Mouse (Mus musculus) CH12.LX (cell line): ENCODE measurements around the gene H2-Q4. TPM values are rescaled to one million over a fixed set of nuclear protein-coding genes. Genes with fewer than 3 reads are reported as not detected.
A peak's percentile ranks its signal among the peaks of the same experiment; 100 is the strongest.
"Not testable (repeated sequence)": the region's sequence is repeated elsewhere in the genome, so short reads cannot be mapped to it uniquely, and the experiment has no call there.

ENCODE experiments used
- DNase-seq: peaks from one replicate; pipeline ENCODE4 v3.0.0-alpha.2; 2013; ENCODE audit errors: extremely low read depth
- H3K27ac ChIP-seq: 2 replicates; pipeline ENCODE4 v1.5.1; 2012; ENCODE audit warnings: low read depth, mild to moderate bottlenecking, control low read depth, moderate library complexity; ENCODE audit not compliant: insufficient read depth
- H3K27me3 ChIP-seq: replicated peaks from 2 replicates; pipeline ENCODE3; 2012; ENCODE audit warnings: inconsistent platforms
- H3K36me3 ChIP-seq, 2 experiments: replicated peaks in 1 of 2; 2 replicates each; pipeline versions ENCODE3 to v1.6.1; 2012; ENCODE audit warnings: inconsistent platforms in 1 of 2, low read length in 1 of 2, mild to moderate bottlenecking in 1 of 2, mixed read lengths in 1 of 2, moderate library complexity in 1 of 2; ENCODE audit not compliant: control insufficient read depth in 1 of 2, insufficient read depth in 1 of 2
- H3K4me1 ChIP-seq, 2 experiments: 2 replicates each; pipeline ENCODE4 v1.6.1; 2012; ENCODE audit warnings: inconsistent platforms in 1 of 2, moderate library complexity in 1 of 2; ENCODE audit not compliant: insufficient read depth in 2 of 2, control insufficient read depth in 1 of 2
- H3K4me2 ChIP-seq: 2 replicates; pipeline ENCODE4 v1.6.1; 2012; ENCODE audit warnings: low read depth, mild to moderate bottlenecking, control low read depth; ENCODE audit not compliant: poor library complexity, insufficient read depth, severe bottlenecking
- H3K4me3 ChIP-seq, 3 experiments: fragments of 150-350 bp in 1 of 3; sonication (generic) in 1 of 3; replicated peaks in 1 of 3; 2 replicates each; pipeline versions ENCODE3 to v1.5.1; 2011 to 2012; ENCODE audit warnings: low read depth in 2 of 3, low read length in 2 of 3, mild to moderate bottlenecking in 2 of 3, moderate library complexity in 2 of 3, control low read depth in 1 of 3, improper control_type of control experiment in 1 of 3, inconsistent platforms in 1 of 3, mixed read lengths in 1 of 3; ENCODE audit not compliant: poor library complexity in 1 of 3
- H3K79me2 ChIP-seq: replicated peaks from 2 replicates; pipeline ENCODE4 v1.6.1; 2012; ENCODE audit warnings: mild to moderate bottlenecking, moderate library complexity; ENCODE audit not compliant: control insufficient read depth, poor library complexity, insufficient read depth, severe bottlenecking; ENCODE audit errors: extremely low read depth
- H3K9ac ChIP-seq: 2 replicates; pipeline ENCODE4 v1.6.1; 2012; ENCODE audit warnings: low read depth, mild to moderate bottlenecking, control low read depth, moderate library complexity; ENCODE audit not compliant: insufficient read depth
- H3K9me3 ChIP-seq: replicated peaks from 2 replicates; pipeline ENCODE3; 2012; ENCODE audit warnings: low read length, inconsistent platforms, mixed read lengths
- POLR2A ChIP-seq: IDR thresholded peaks from 2 replicates; pipeline ENCODE4 v1.6.1; 2011; ENCODE audit warnings: low read depth, mild to moderate bottlenecking, improper control_type of control experiment, low read length
- POLR2AphosphoS2 ChIP-seq: IDR thresholded peaks from 2 replicates; pipeline ENCODE4 v1.6.1; 2011; ENCODE audit warnings: low read depth, low read length, improper control_type of control experiment
- TCF12 ChIP-seq: IDR thresholded peaks from 2 replicates; pipeline ENCODE4 v1.6.1; 2014; ENCODE audit warnings: low read depth, mild to moderate bottlenecking, inconsistent platforms, low read length, improper control_type of control experiment
- dilution Hi-C: fragments of 300-500 bp; cut with MboI; formaldehyde crosslinking; loops from 2 replicates; pipeline ENCODE4 v1.14.3; 2020; ENCODE audit warnings: low sequenced_read_pairs; ENCODE audit not compliant: extremely low pct_unique_long_range_greater_than_20kb, extremely low pct_ligation_motif_present
- in situ Hi-C: fragments of 300-500 bp; cut with MboI; formaldehyde crosslinking; loops from 3 replicates; pipeline ENCODE4 v1.14.3; 2019; ENCODE audit warnings: low sequenced_read_pairs, low pct_ligation_motif_present, low pct_unique_long_range_greater_than_20kb, mixed read lengths
- polyA plus RNA-seq: library from polyadenylated mRNA; unstranded; fragments of >175 nt; gene quantifications from 2 replicates; pipeline ENCODE4 v1.2.1, GENCODE M21; 2012; ENCODE audit warnings: low read depth; ENCODE audit not compliant: insufficient read length
- total RNA-seq, 2 experiments: library from RNA; depleted of rRNA; stranded (reverse); fragments of 300-350 nt in 1 of 2; fragments of >200 nt in 1 of 2; gene quantifications; 2 replicates each; pipeline ENCODE4 v1.2.3; 2012 to 2014

Gene H2-Q4
- total and polyA plus RNA-seq, 3 experiments, result 116 to 165 (median 157) TPM

DNA sequence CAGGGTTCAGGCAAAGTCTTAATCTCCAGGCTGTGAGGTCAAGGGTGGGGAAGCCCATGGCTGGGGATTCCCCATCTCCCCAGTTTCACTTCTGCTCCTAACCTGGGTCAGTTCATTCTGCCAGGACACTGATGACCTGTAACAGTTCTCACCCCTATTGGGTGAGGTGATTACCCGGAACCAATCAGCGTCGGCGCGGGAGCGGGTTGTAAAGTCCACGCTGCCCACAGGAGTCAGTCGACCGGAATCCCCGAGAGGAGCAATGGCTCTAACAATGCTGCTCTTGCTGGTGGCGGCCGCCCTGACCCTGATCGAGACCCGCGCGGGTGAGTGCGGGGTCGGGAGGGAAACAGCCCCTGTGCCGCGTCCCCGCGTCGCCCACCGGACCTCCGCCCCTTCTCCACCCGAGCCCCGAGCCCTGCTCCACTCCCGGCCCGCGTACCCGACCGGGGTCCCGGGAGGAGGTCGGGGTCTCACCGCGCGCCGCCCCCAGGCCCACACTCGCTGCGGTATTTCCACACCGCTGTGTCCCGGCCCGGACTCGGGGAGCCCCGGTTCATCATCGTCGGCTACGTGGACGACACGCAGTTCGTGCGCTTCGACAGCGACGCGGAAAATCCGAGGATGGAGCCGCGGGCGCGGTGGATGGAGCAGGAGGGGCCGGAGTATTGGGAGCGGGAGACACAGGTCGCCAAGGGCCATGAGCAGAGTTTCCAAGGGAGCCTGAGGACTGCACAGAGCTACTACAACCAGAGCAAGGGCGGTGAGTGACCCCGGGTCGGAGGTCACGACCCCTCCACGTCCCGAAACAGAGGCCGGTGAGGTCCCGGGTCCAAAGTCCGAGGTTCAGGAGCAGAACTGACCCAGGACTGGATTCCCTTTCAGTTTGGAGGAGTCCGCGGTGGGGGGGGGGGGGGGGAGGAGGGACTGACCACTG is 14.7 kb downstream of the H2-Q4 start:
- peak overlapping the region; percentile 25; the same call in 1 of the 2 replicates for H3K27ac ChIP-seq
- peaks cover 12% of the 10 kb centered on the region for H3K79me2 ChIP-seq
- H3K27me3 ChIP-seq, H3K4me1 ChIP-seq, dilution Hi-C loops, DNase-seq, H3K9me3 ChIP-seq, H3K4me2 ChIP-seq, in situ Hi-C loops: not testable (repeated sequence)
- H3K4me3 ChIP-seq, result peak overlapping the region; percentile 47 to 76 (median 58)
- H3K9ac ChIP-seq, result peak overlapping the region; percentile 83
- H3K36me3 ChIP-seq, result peaks cover 3 to 14% of the 10 kb centered on the region in 2 experiments
- TF ChIP-seq TCF12, result 0 out of 2 replicates have a peak, but pooled peaks have one; percentile 14
- peak; percentile 41; the same call in 1 of the 2 replicates for TF ChIP-seq POLR2A

DNA sequence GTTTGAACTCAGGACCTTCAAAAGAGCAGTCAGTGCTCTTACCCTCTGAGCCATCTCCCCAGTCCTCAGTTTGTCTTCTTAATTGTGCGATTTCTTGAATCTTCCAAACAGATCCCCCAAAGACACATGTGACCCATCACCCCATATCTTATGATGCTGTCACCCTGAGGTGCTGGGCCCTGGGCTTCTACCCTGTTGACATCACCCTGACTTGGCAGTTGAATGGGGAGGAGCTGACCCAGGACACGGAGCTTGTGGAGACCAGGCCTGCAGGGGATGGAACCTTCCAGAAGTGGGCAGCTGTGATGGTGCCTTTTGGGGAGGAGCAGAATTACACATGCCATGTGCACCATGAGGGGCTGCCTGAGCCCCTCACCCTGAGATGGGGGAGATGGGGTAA is 17.5 kb downstream of the H2-Q4 start:
- H3K4me2 ChIP-seq, in situ Hi-C loops, H3K9me3 ChIP-seq, H3K9ac ChIP-seq, DNase-seq, dilution Hi-C loops, H3K27ac ChIP-seq, H3K4me1 ChIP-seq, H3K4me3 ChIP-seq, H3K27me3 ChIP-seq: not testable (repeated sequence)
- Histone ChIP-seq H3K36me3 (peaks cover 4 to 15% of the 10 kb centered on the region in 2 experiments), H3K79me2 (peaks cover 12% of the 10 kb centered on the region)
- 0 out of 2 replicates have a peak, but pooled peaks have one; percentile 25 for TF ChIP-seq POLR2AphosphoS2
- TF ChIP-seq POLR2A, result peak; percentile 16; the same call in 1 of the 2 replicates

GRCm38 (mm10) chr17:35413057-35413456 is 33.6 kb downstream of the H2-Q4 start:
- dilution Hi-C loops, in situ Hi-C loops: not testable (repeated sequence)

DNA sequence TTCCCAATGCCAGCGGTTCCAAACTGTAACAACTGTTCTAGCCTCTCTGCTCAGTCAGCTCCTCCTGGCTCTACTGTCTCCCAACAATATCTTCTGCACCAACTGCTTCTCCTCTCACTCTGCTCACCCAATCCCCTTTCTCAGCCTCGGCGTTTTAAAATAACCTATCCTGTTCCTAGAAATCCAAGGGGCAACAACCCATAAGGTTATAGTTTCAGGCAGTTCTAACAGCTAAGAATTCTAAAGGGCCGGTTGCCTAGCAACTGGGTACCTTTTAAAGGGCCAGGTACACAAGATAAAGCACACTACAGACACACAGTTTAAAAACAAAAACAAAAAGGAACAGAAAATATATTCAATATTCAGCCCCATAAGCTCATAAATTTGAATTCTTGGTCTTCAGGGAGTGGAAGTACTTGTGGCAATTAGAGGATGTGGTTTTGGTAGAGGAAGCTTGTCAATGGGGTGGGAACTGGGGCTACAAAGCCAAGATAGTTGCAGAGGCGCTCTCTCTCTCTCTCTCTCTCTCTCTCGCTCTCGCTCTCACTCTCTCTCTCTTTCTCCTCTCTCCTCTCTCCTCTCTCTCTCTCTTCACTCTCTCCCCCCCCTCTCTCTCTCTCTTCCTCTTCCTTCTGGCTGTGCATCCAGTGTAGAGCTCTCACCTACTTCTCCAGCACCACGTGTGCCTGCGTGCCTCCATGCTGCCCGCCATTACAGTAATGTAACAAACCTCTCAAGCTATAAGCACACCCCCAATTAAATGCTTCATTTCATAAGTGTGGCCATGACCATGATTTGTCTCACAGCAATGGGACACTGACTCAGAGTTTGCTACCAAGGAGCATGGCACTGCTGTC is 36.1 kb downstream of the H2-Q4 start:
- DNase-seq, H3K79me2 ChIP-seq, H3K27ac ChIP-seq, H3K9ac ChIP-seq, H3K4me2 ChIP-seq, H3K4me3 ChIP-seq, H3K9me3 ChIP-seq, H3K27me3 ChIP-seq, H3K36me3 ChIP-seq, H3K4me1 ChIP-seq, dilution Hi-C loops, in situ Hi-C loops: not testable (repeated sequence)

More at GRCm38 (mm10) chr17:35413057-35413456, 33.6 kb downstream of the H2-Q4 start:
- not testable (repeated sequence) for H3K27ac ChIP-seq, H3K79me2 ChIP-seq, H3K4me3 ChIP-seq, H3K4me1 ChIP-seq, H3K9ac ChIP-seq, H3K27me3 ChIP-seq, H3K4me2 ChIP-seq, H3K36me3 ChIP-seq, H3K9me3 ChIP-seq, DNase-seq
